Mouse (Mus musculus): Measurements from ENCODE around the gene Atp5g3. TPM values are rescaled to one million over a fixed set of nuclear protein-coding genes. Genes with fewer than 3 reads are reported as not detected.
A peak's percentile ranks its signal among the peaks of the same experiment; 100 is the strongest.
"Not testable (repeated sequence)": the region's sequence is repeated elsewhere in the genome, so short reads cannot be mapped to it uniquely, and the experiment has no call there.

Gene Atp5g3
- total RNA-seq, 1 experiment = 439 TPM

GRCm38 (mm10) chr2:73900364-73900763 is 10.8 kb downstream of the Atp5g3 start:
- Histone ChIP-seq H3K4me3 (ENCODE audit: insufficient read depth in 1 of 2, low read depth in 1 of 2, low read length in 2 of 2, poor library complexity in 1 of 2, severe bottlenecking in 1 of 2) (no peak overlapping the region), H3K9me3 (ENCODE audit: control insufficient read depth, insufficient read depth, low read depth, low read length) (no peaks in the 10 kb centered on the region), H3K27ac (ENCODE audit: insufficient read depth, low read depth, low read length, poor library complexity, severe bottlenecking) (no peak overlapping the region), H3K9ac (ENCODE audit: insufficient read depth, low read depth, low read length, poor library complexity, severe bottlenecking) (no peak overlapping the region), H3K36me3 (ENCODE audit: control insufficient read depth, insufficient read depth, low read length, poor library complexity, severe bottlenecking) (no peaks in the 10 kb centered on the region), H3K4me1 (ENCODE audit: control insufficient read depth in 2 of 2, insufficient read depth in 2 of 2, low read length in 2 of 2, poor library complexity in 1 of 2) (no peaks in the 10 kb centered on the region)
- in situ Hi-C loops (cut with MboI; ENCODE audit: low sequenced_read_pairs in 2 of 2, unreplicated experiment in 2 of 2) = no loop called here
- TF ChIP-seq ZC3H11A (IDR thresholded peaks at IDR 0.05; ENCODE audit: borderline replicate concordance, low read depth, low read length) (no peak), ZNF384 (IDR thresholded peaks at IDR 0.05; ENCODE audit: low read depth, low read length) (no peak), CHD2 (IDR thresholded peaks at IDR 0.05; ENCODE audit: low read depth, low read length) (no peak), MAFK (IDR thresholded peaks at IDR 0.05; ENCODE audit: insufficient read depth, low read depth, low read length) (no peak), HCFC1 (IDR thresholded peaks at IDR 0.05; ENCODE audit: borderline replicate concordance, insufficient read depth, low read length) (no peak)
- no peak for DNase-seq (ENCODE audit: low read depth, low spot score)

GRCm38 (mm10) chr2:73896919-73897318 is 14.2 kb downstream of the Atp5g3 start:
- DNase-seq (ENCODE audit: low read depth, low spot score); in situ Hi-C loops (cut with MboI; ENCODE audit: low sequenced_read_pairs in 2 of 2, unreplicated experiment in 2 of 2); H3K9ac ChIP-seq (ENCODE audit: insufficient read depth, low read depth, low read length, poor library complexity, severe bottlenecking); H3K27ac ChIP-seq (ENCODE audit: insufficient read depth, low read depth, low read length, poor library complexity, severe bottlenecking); H3K9me3 ChIP-seq (ENCODE audit: control insufficient read depth, insufficient read depth, low read depth, low read length); H3K4me1 ChIP-seq (ENCODE audit: control insufficient read depth in 2 of 2, insufficient read depth in 2 of 2, low read length in 2 of 2, poor library complexity in 1 of 2); H3K36me3 ChIP-seq (ENCODE audit: control insufficient read depth, insufficient read depth, low read length, poor library complexity, severe bottlenecking); H3K4me3 ChIP-seq (ENCODE audit: insufficient read depth in 1 of 2, low read depth in 1 of 2, low read length in 2 of 2, poor library complexity in 1 of 2, severe bottlenecking in 1 of 2): not testable (repeated sequence)

- H3K9me3 ChIP-seq (ENCODE audit: control insufficient read depth, insufficient read depth, low read depth, low read length) = no peaks in the 10 kb centered on the region
- H3K36me3 ChIP-seq (ENCODE audit: control insufficient read depth, insufficient read depth, low read length, poor library complexity, severe bottlenecking) = no peaks in the 10 kb centered on the region
- peak overlapping the region; percentile 64; the same call in 1 of the 2 replicates for H3K9ac ChIP-seq (ENCODE audit: insufficient read depth, low read depth, low read length, poor library complexity, severe bottlenecking)
- in situ Hi-C loops (cut with MboI; ENCODE audit: low sequenced_read_pairs in 2 of 2, unreplicated experiment in 2 of 2) = no loop called here
- no peak for DNase-seq (ENCODE audit: low read depth, low spot score)
- peaks cover 2% of the 10 kb centered on the region in 2 experiments; a peak in 2 of 4 replicates for H3K4me1 ChIP-seq (ENCODE audit: control insufficient read depth in 2 of 2, insufficient read depth in 2 of 2, low read length in 2 of 2, poor library complexity in 1 of 2)
- TF ChIP-seq ZNF384 (IDR thresholded peaks at IDR 0.05; ENCODE audit: low read depth, low read length) = no peak
- TF ChIP-seq CHD2 (IDR thresholded peaks at IDR 0.05; ENCODE audit: low read depth, low read length) = no peak
- TF ChIP-seq ZC3H11A (IDR thresholded peaks at IDR 0.05; ENCODE audit: borderline replicate concordance, low read depth, low read length) = no peak
- no peak for TF ChIP-seq MAFK (IDR thresholded peaks at IDR 0.05; ENCODE audit: insufficient read depth, low read depth, low read length)
- H3K4me3 ChIP-seq (ENCODE audit: insufficient read depth in 1 of 2, low read depth in 1 of 2, low read length in 2 of 2, poor library complexity in 1 of 2, severe bottlenecking in 1 of 2) = peak overlapping the region; percentile 84 to 95
- H3K27ac ChIP-seq (ENCODE audit: insufficient read depth, low read depth, low read length, poor library complexity, severe bottlenecking) = no peak overlapping the region
These were observed 17.5 kb downstream of the Atp5g3 start for GRCm38 (mm10) chr2:73893473-73894270.

- peak; percentile 49; the same call in 1 of the 2 replicates for TF ChIP-seq HCFC1 (IDR thresholded peaks at IDR 0.05; ENCODE audit: borderline replicate concordance, insufficient read depth, low read length)
- no peak for TF ChIP-seq ZNF384 (IDR thresholded peaks at IDR 0.05; ENCODE audit: low read depth, low read length)
- peak; percentile 100 for TF ChIP-seq CHD2 (IDR thresholded peaks at IDR 0.05; ENCODE audit: low read depth, low read length)
These were observed 18.4 kb downstream of the Atp5g3 start, which contains the start of gene Atf2 for GRCm38 (mm10) chr2:73892464-73893296. TSS of gene Atf2 (minus strand) at chr2:73892639.

More at GRCm38 (mm10) chr2:73892464-73893296, 18.4 kb downstream of the Atp5g3 start, which contains the start of gene Atf2:
- H3K36me3 ChIP-seq (ENCODE audit: control insufficient read depth, insufficient read depth, low read length, poor library complexity, severe bottlenecking) = no peaks in the 10 kb centered on the region
- H3K9ac ChIP-seq (ENCODE audit: insufficient read depth, low read depth, low read length, poor library complexity, severe bottlenecking) = peak within 1 kb of the TSS; percentile 96
- in situ Hi-C loops (cut with MboI; ENCODE audit: low sequenced_read_pairs in 2 of 2, unreplicated experiment in 2 of 2) = no loop called here
- peak within 1 kb of the TSS; percentile 95 to 97 for H3K4me3 ChIP-seq (ENCODE audit: insufficient read depth in 1 of 2, low read depth in 1 of 2, low read length in 2 of 2, poor library complexity in 1 of 2, severe bottlenecking in 1 of 2)
- H3K27ac ChIP-seq (ENCODE audit: insufficient read depth, low read depth, low read length, poor library complexity, severe bottlenecking) = peak within 1 kb of the TSS; percentile 91
- peaks cover 2% of the 10 kb centered on the region in 2 experiments; a peak in 2 of 4 replicates for H3K4me1 ChIP-seq (ENCODE audit: control insufficient read depth in 2 of 2, insufficient read depth in 2 of 2, low read length in 2 of 2, poor library complexity in 1 of 2)
- peak; percentile 99 for DNase-seq (ENCODE audit: low read depth, low spot score)
- no peaks in the 10 kb centered on the region for H3K9me3 ChIP-seq (ENCODE audit: control insufficient read depth, insufficient read depth, low read depth, low read length)
